Mouse (Mus musculus): ENCODE data around the gene Wnt9b. TPM values are rescaled to one million over a fixed set of nuclear protein-coding genes. Genes with fewer than 3 reads are reported as not detected.
"Not testable (repeated sequence)": the region's sequence is repeated elsewhere in the genome, so short reads cannot be mapped to it uniquely, and the experiment has no call there.

Gene Wnt9b
- polyA plus RNA-seq, 1 experiment = not detected

GRCm38 (mm10) chr11:103763410-103764163 lies 14.0 kb upstream of the Wnt9b start:
- Histone ChIP-seq H3K4me1 (ENCODE audit: control insufficient read depth, insufficient read depth, low read length) (no peaks in the 10 kb centered on the region), H3K4me3 (ENCODE audit: insufficient read depth, low read length) (no peak overlapping the region), H3K27ac (ENCODE audit: insufficient read depth, low read depth, low read length) (no peak overlapping the region)
- no peak for TF ChIP-seq POLR2A (IDR thresholded peaks at IDR 0.05; ENCODE audit: borderline replicate concordance, low read depth, low read length)
- TF ChIP-seq CTCF (IDR thresholded peaks at IDR 0.05; ENCODE audit: low read depth, low read length) = peak; percentile 63

GRCm38 (mm10) chr11:103760891-103761290 lies 11.3 kb upstream of the Wnt9b start:
- not testable (repeated sequence) for H3K4me3 ChIP-seq (ENCODE audit: insufficient read depth, low read length); H3K4me1 ChIP-seq (ENCODE audit: control insufficient read depth, insufficient read depth, low read length); H3K27ac ChIP-seq (ENCODE audit: insufficient read depth, low read depth, low read length)

- Histone ChIP-seq H3K27ac (ENCODE audit: insufficient read depth, low read depth, low read length) (no peak overlapping the region), H3K4me3 (ENCODE audit: insufficient read depth, low read length) (no peak overlapping the region), H3K4me1 (ENCODE audit: control insufficient read depth, insufficient read depth, low read length) (no peaks in the 10 kb centered on the region)
- TF ChIP-seq POLR2A (IDR thresholded peaks at IDR 0.05; ENCODE audit: borderline replicate concordance, low read depth, low read length) (no peak), CTCF (IDR thresholded peaks at IDR 0.05; ENCODE audit: low read depth, low read length) (no peak)
Measured at GRCm38 (mm10) chr11:103760101-103760500, 10.5 kb upstream of the Wnt9b start.

DNA sequence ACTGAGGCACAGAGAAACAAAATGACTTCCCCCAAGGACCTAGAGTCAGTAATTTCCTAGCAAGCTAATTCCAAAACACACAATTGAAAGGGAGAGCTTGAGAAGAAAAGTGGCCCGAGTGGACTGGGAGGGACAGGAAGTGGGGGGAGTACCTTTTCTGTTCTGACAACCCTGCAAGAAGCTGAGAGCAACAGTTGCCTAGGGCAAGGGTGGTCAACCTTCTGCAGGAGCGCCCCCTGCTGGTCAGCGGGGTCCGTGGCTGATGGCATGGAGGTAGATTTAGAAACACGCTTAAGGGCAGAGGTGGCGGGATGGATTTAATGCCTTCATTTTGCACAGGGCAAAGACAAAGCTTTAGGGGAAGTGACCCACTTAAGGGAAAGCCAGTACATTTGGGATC lies 9.1 kb upstream of the Wnt9b start:
- no peaks in the 10 kb centered on the region for H3K4me1 ChIP-seq (ENCODE audit: control insufficient read depth, insufficient read depth, low read length)
- TF ChIP-seq CTCF (IDR thresholded peaks at IDR 0.05; ENCODE audit: low read depth, low read length) = peak; percentile 90
- TF ChIP-seq POLR2A (IDR thresholded peaks at IDR 0.05; ENCODE audit: borderline replicate concordance, low read depth, low read length) = no peak
- no peak overlapping the region for H3K27ac ChIP-seq (ENCODE audit: insufficient read depth, low read depth, low read length)
- no peak overlapping the region for H3K4me3 ChIP-seq (ENCODE audit: insufficient read depth, low read length)

GRCm38 (mm10) chr11:103758054-103758453 lies 8.4 kb upstream of the Wnt9b start:
- H3K27ac ChIP-seq (ENCODE audit: insufficient read depth, low read depth, low read length) = no peak overlapping the region
- no peaks in the 10 kb centered on the region for H3K4me1 ChIP-seq (ENCODE audit: control insufficient read depth, insufficient read depth, low read length)
- no peak overlapping the region for H3K4me3 ChIP-seq (ENCODE audit: insufficient read depth, low read length)
- TF ChIP-seq POLR2A (IDR thresholded peaks at IDR 0.05; ENCODE audit: borderline replicate concordance, low read depth, low read length) = no peak
- TF ChIP-seq CTCF (IDR thresholded peaks at IDR 0.05; ENCODE audit: low read depth, low read length) = peak; percentile 33; the same call in 1 of the 2 replicates

- Histone ChIP-seq H3K27ac (ENCODE audit: insufficient read depth, low read depth, low read length) (no peak overlapping the region), H3K4me3 (ENCODE audit: insufficient read depth, low read length) (no peak overlapping the region), H3K4me1 (ENCODE audit: control insufficient read depth, insufficient read depth, low read length) (peaks cover 10% of the 10 kb centered on the region)
- TF ChIP-seq CTCF (IDR thresholded peaks at IDR 0.05; ENCODE audit: low read depth, low read length) (no peak), POLR2A (IDR thresholded peaks at IDR 0.05; ENCODE audit: borderline replicate concordance, low read depth, low read length) (no peak)
Measured at GRCm38 (mm10) chr11:103750612-103751011, 991 bp upstream of the Wnt9b start.

DNA sequence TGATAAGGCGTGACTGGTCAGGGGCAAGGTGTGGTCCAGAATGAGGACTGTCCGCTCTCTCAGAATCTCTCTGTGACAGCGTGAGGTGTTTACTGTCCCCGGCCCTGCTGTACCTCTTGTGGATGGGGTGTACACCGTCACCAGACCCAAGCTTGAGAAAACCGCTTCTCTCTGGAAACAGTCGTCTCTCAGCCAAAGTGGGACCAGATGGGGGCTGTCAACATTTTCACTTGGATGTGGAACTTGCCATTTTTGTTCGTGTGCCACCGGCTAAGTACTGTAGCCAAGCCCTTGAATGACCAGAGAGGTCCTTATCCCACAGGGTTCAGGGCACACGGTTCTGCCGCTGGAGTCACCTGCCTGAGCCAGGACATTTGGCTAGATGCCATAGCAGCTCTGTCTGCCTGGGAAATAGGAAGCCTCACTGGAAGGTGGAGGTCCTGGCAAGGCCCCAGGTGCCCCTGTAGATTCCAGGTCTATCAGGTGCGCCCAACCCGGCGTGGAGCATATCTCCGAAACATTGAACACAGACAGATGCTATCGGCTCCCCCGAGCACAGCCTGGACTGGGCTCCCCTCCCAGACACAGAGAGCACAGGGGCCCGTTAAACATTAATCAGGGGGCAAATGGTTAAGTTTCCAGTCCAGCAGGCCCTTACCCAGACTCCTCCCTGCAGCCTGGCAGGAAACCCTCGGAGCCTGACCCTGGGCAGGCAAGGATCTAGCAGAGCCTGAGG lies 14.4 kb downstream of the Wnt9b start:
- Histone ChIP-seq H3K4me3 (ENCODE audit: insufficient read depth, low read length) (no peak overlapping the region), H3K27ac (ENCODE audit: insufficient read depth, low read depth, low read length) (no peak overlapping the region)
- TF ChIP-seq POLR2A (IDR thresholded peaks at IDR 0.05; ENCODE audit: borderline replicate concordance, low read depth, low read length) (no peak), CTCF (IDR thresholded peaks at IDR 0.05; ENCODE audit: low read depth, low read length) (no peak)

DNA sequence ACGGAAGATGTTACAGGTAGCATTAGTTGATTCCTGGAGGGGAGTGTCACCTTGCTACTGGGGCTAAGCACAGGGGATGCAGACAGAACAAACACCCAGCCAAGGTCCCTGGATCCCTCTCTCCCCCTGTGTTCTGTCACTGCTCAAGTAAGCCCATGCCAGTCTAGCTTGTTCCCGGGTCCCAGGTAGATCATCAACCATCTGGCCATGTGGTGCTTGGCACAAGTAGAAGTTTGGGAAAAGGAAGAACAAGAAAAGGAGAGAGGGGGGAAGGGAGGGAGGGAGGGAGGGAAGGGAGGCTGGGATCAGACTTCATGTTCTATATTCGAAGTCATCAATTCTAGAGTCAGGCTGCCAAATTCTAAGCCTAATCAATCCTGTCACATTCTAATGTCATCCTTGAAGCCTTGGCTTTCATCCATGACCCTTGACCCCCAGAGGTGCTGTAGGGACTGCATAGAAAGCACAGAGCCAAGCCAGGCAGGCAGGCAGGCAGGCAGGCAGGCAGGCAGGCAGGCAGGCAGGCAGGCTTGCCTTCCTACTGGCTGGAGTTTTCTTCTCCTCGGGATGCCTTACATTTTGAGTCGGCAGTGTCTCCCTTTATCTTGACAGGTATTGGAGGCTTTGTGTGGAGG lies 15.1 kb downstream of the Wnt9b start:
- no peak overlapping the region for H3K27ac ChIP-seq (ENCODE audit: insufficient read depth, low read depth, low read length)
- TF ChIP-seq CTCF (IDR thresholded peaks at IDR 0.05; ENCODE audit: low read depth, low read length) (no peak), POLR2A (IDR thresholded peaks at IDR 0.05; ENCODE audit: borderline replicate concordance, low read depth, low read length) (no peak)
- H3K4me3 ChIP-seq (ENCODE audit: insufficient read depth, low read length) = no peak overlapping the region
- H3K4me1 ChIP-seq (ENCODE audit: control insufficient read depth, insufficient read depth, low read length) = no peaks in the 10 kb centered on the region

More for the DNA sequence above, 14.4 kb downstream of the Wnt9b start:
- no peaks in the 10 kb centered on the region for H3K4me1 ChIP-seq (ENCODE audit: control insufficient read depth, insufficient read depth, low read length)

DNA sequence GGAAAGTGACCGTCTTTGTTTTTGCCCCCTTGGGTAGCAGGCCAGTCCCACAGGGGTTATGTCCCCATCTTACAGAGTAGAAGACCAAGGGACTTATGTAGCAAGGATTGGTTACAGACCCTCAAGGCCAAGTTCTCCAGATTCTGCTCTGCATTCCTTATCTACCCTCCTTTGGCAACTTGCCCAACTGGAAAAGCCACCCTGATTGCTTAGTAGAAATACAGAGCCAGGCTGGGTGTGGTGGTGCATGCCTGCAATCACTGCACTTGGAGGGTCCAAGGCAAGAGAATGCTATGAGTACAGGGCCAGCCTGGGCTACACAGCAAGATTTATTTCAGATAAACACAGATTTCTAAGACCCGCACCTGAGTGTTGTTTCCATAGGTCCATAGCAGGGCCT lies 15.7 kb downstream of the Wnt9b start:
- Histone ChIP-seq H3K27ac (ENCODE audit: insufficient read depth, low read depth, low read length) (no peak overlapping the region), H3K4me1 (ENCODE audit: control insufficient read depth, insufficient read depth, low read length) (no peaks in the 10 kb centered on the region), H3K4me3 (ENCODE audit: insufficient read depth, low read length) (no peak overlapping the region)
- no peak for TF ChIP-seq POLR2A (IDR thresholded peaks at IDR 0.05; ENCODE audit: borderline replicate concordance, low read depth, low read length)
- no peak for TF ChIP-seq CTCF (IDR thresholded peaks at IDR 0.05; ENCODE audit: low read depth, low read length)

- TF ChIP-seq CTCF (IDR thresholded peaks at IDR 0.05; ENCODE audit: low read depth, low read length) = no peak
- TF ChIP-seq POLR2A (IDR thresholded peaks at IDR 0.05; ENCODE audit: borderline replicate concordance, low read depth, low read length) = no peak
- no peak overlapping the region for H3K4me3 ChIP-seq (ENCODE audit: insufficient read depth, low read length)
- H3K4me1 ChIP-seq (ENCODE audit: control insufficient read depth, insufficient read depth, low read length) = no peaks in the 10 kb centered on the region
- H3K27ac ChIP-seq (ENCODE audit: insufficient read depth, low read depth, low read length) = no peak overlapping the region
Measured at GRCm38 (mm10) chr11:103733069-103733468, 16.6 kb downstream of the Wnt9b start.

Measured in bone marrow macrophage, adult 2 months (primary cell).